Mouse (Mus musculus): ENCODE results near the gene Pcnx. TPM values are rescaled to one million over a fixed set of nuclear protein-coding genes. Genes with fewer than 3 reads are reported as not detected.

Gene Pcnx
- polyA plus RNA-seq, 1 experiment from 2014 or later, result 9.9 TPM

- 96% methylated on average over 2 of the region's 2 CpGs for WGBS
- Histone ChIP-seq H3K9me3 (replicated peaks; ENCODE audit: control insufficient read depth, low read length, poor library complexity, severe bottlenecking) (no peaks in the 10 kb centered on the region), H3K4me3 (ENCODE audit: low read depth, low read length) (no peak overlapping the region), H3K4me1 (ENCODE audit: control insufficient read depth, insufficient read depth, low read length) (peaks cover 5% of the 10 kb centered on the region), H3K4me2 (ENCODE audit: low read length) (no peak overlapping the region), H3K27me3 (ENCODE audit: control insufficient read depth, insufficient read depth, low read depth, low read length) (no peaks in the 10 kb centered on the region), H3K9ac (ENCODE audit: low read depth, low read length) (no peak overlapping the region), H3K36me3 (ENCODE audit: control insufficient read depth, insufficient read depth, low read length) (no peaks in the 10 kb centered on the region), H3K27ac (ENCODE audit: low read length) (no peak overlapping the region)
- no peak for ATAC-seq
Observed at GRCm38 (mm10) chr12:81904456-81904855, 44.6 kb downstream of the Pcnx start.

- ATAC-seq, result no peak
- no peak overlapping the region for H3K4me3 ChIP-seq (ENCODE audit: low read depth, low read length)
- WGBS, result 98% methylated on average over 2 of the region's 2 CpGs
Observed at GRCm38 (mm10) chr12:81905865-81906264, 46.0 kb downstream of the Pcnx start.

GRCm38 (mm10) chr12:81907741-81908357 is 48.0 kb downstream of the Pcnx start:
- Histone ChIP-seq H3K4me1 (ENCODE audit: control insufficient read depth, insufficient read depth, low read length) (peaks cover 5% of the 10 kb centered on the region), H3K4me3 (ENCODE audit: low read depth, low read length) (no peak overlapping the region), H3K9me3 (replicated peaks; ENCODE audit: control insufficient read depth, low read length, poor library complexity, severe bottlenecking) (no peaks in the 10 kb centered on the region), H3K27me3 (ENCODE audit: control insufficient read depth, insufficient read depth, low read depth, low read length) (no peaks in the 10 kb centered on the region), H3K9ac (ENCODE audit: low read depth, low read length) (no peak overlapping the region), H3K4me2 (ENCODE audit: low read length) (no peak overlapping the region), H3K27ac (ENCODE audit: low read length) (no peak overlapping the region), H3K36me3 (ENCODE audit: control insufficient read depth, insufficient read depth, low read length) (no peaks in the 10 kb centered on the region)
- WGBS, result 53% methylated on average over 4 of the region's 4 CpGs
- ATAC-seq, result no peak

More at GRCm38 (mm10) chr12:81905865-81906264, 46.0 kb downstream of the Pcnx start:
- Histone ChIP-seq H3K9ac (ENCODE audit: low read depth, low read length) (no peak overlapping the region), H3K9me3 (replicated peaks; ENCODE audit: control insufficient read depth, low read length, poor library complexity, severe bottlenecking) (no peaks in the 10 kb centered on the region), H3K36me3 (ENCODE audit: control insufficient read depth, insufficient read depth, low read length) (no peaks in the 10 kb centered on the region), H3K27ac (ENCODE audit: low read length) (no peak overlapping the region), H3K4me1 (ENCODE audit: control insufficient read depth, insufficient read depth, low read length) (peaks cover 5% of the 10 kb centered on the region), H3K27me3 (ENCODE audit: control insufficient read depth, insufficient read depth, low read depth, low read length) (no peaks in the 10 kb centered on the region), H3K4me2 (ENCODE audit: low read length) (no peak overlapping the region)

GRCm38 (mm10) chr12:81910439-81910838 is 50.6 kb downstream of the Pcnx start:
- Histone ChIP-seq H3K9me3 (replicated peaks; ENCODE audit: control insufficient read depth, low read length, poor library complexity, severe bottlenecking) (no peaks in the 10 kb centered on the region), H3K27ac (ENCODE audit: low read length) (no peak overlapping the region), H3K4me1 (ENCODE audit: control insufficient read depth, insufficient read depth, low read length) (peaks cover 5% of the 10 kb centered on the region), H3K9ac (ENCODE audit: low read depth, low read length) (no peak overlapping the region), H3K36me3 (ENCODE audit: control insufficient read depth, insufficient read depth, low read length) (no peaks in the 10 kb centered on the region), H3K4me3 (ENCODE audit: low read depth, low read length) (no peak overlapping the region), H3K27me3 (ENCODE audit: control insufficient read depth, insufficient read depth, low read depth, low read length) (no peaks in the 10 kb centered on the region), H3K4me2 (ENCODE audit: low read length) (no peak overlapping the region)
- WGBS, result 79% methylated on average over 5 of the region's 5 CpGs
- ATAC-seq, result no peak

- 57% methylated on average over 2 of the region's 2 CpGs for WGBS
- Histone ChIP-seq H3K27ac (ENCODE audit: low read length) (no peak overlapping the region), H3K9me3 (replicated peaks; ENCODE audit: control insufficient read depth, low read length, poor library complexity, severe bottlenecking) (no peaks in the 10 kb centered on the region), H3K4me2 (ENCODE audit: low read length) (no peak overlapping the region), H3K27me3 (ENCODE audit: control insufficient read depth, insufficient read depth, low read depth, low read length) (no peaks in the 10 kb centered on the region), H3K4me1 (ENCODE audit: control insufficient read depth, insufficient read depth, low read length) (no peaks in the 10 kb centered on the region), H3K9ac (ENCODE audit: low read depth, low read length) (no peak overlapping the region), H3K4me3 (ENCODE audit: low read depth, low read length) (no peak overlapping the region), H3K36me3 (ENCODE audit: control insufficient read depth, insufficient read depth, low read length) (peaks cover 13% of the 10 kb centered on the region)
- no peak for ATAC-seq
Observed at GRCm38 (mm10) chr12:81915176-81915950, 55.5 kb downstream of the Pcnx start.

- no peak overlapping the region for H3K27ac ChIP-seq (ENCODE audit: low read length)
- 88% methylated on average over 12 of the region's 12 CpGs for WGBS
- H3K27me3 ChIP-seq (ENCODE audit: control insufficient read depth, insufficient read depth, low read depth, low read length), result no peaks in the 10 kb centered on the region
- no peaks in the 10 kb centered on the region for H3K9me3 ChIP-seq (replicated peaks; ENCODE audit: control insufficient read depth, low read length, poor library complexity, severe bottlenecking)
- H3K4me2 ChIP-seq (ENCODE audit: low read length), result no peak overlapping the region
- ATAC-seq, result no peak
- no peak overlapping the region for H3K9ac ChIP-seq (ENCODE audit: low read depth, low read length)
- H3K36me3 ChIP-seq (ENCODE audit: control insufficient read depth, insufficient read depth, low read length), result peaks cover 13% of the 10 kb centered on the region
- no peak overlapping the region for H3K4me3 ChIP-seq (ENCODE audit: low read depth, low read length)
- no peaks in the 10 kb centered on the region for H3K4me1 ChIP-seq (ENCODE audit: control insufficient read depth, insufficient read depth, low read length)
Observed at GRCm38 (mm10) chr12:81918346-81918745, 58.5 kb downstream of the Pcnx start.

GRCm38 (mm10) chr12:81918886-81919285 is 59.1 kb downstream of the Pcnx start:
- no peak overlapping the region for H3K9ac ChIP-seq (ENCODE audit: low read depth, low read length)
- no peak overlapping the region for H3K4me3 ChIP-seq (ENCODE audit: low read depth, low read length)
- H3K27me3 ChIP-seq (ENCODE audit: control insufficient read depth, insufficient read depth, low read depth, low read length), result no peaks in the 10 kb centered on the region
- no peak overlapping the region for H3K4me2 ChIP-seq (ENCODE audit: low read length)
- WGBS, result 93% methylated on average over 14 of the region's 14 CpGs
- H3K9me3 ChIP-seq (replicated peaks; ENCODE audit: control insufficient read depth, low read length, poor library complexity, severe bottlenecking), result no peaks in the 10 kb centered on the region
- no peaks in the 10 kb centered on the region for H3K4me1 ChIP-seq (ENCODE audit: control insufficient read depth, insufficient read depth, low read length)
- ATAC-seq, result no peak
- no peak overlapping the region for H3K27ac ChIP-seq (ENCODE audit: low read length)
- peaks cover 13% of the 10 kb centered on the region for H3K36me3 ChIP-seq (ENCODE audit: control insufficient read depth, insufficient read depth, low read length)

- H3K9ac ChIP-seq (ENCODE audit: low read depth, low read length), result no peak overlapping the region
- no peak overlapping the region for H3K4me3 ChIP-seq (ENCODE audit: low read depth, low read length)
- no peaks in the 10 kb centered on the region for H3K27me3 ChIP-seq (ENCODE audit: control insufficient read depth, insufficient read depth, low read depth, low read length)
- no peak overlapping the region for H3K27ac ChIP-seq (ENCODE audit: low read length)
- H3K9me3 ChIP-seq (replicated peaks; ENCODE audit: control insufficient read depth, low read length, poor library complexity, severe bottlenecking), result no peaks in the 10 kb centered on the region
- H3K4me2 ChIP-seq (ENCODE audit: low read length), result no peak overlapping the region
- no peak for ATAC-seq
- 89% methylated on average over 10 of the region's 10 CpGs for whole genome bisulfite sequencing
- peaks cover 13% of the 10 kb centered on the region for H3K36me3 ChIP-seq (ENCODE audit: control insufficient read depth, insufficient read depth, low read length)
- no peaks in the 10 kb centered on the region for H3K4me1 ChIP-seq (ENCODE audit: control insufficient read depth, insufficient read depth, low read length)
Observed at GRCm38 (mm10) chr12:81920027-81920426, 60.2 kb downstream of the Pcnx start.

GRCm38 (mm10) chr12:81920614-81921013 is 60.8 kb downstream of the Pcnx start:
- Histone ChIP-seq H3K9ac (ENCODE audit: low read depth, low read length) (no peak overlapping the region), H3K27ac (ENCODE audit: low read length) (no peak overlapping the region), H3K4me3 (ENCODE audit: low read depth, low read length) (no peak overlapping the region), H3K36me3 (ENCODE audit: control insufficient read depth, insufficient read depth, low read length) (peaks cover 13% of the 10 kb centered on the region), H3K27me3 (ENCODE audit: control insufficient read depth, insufficient read depth, low read depth, low read length) (no peaks in the 10 kb centered on the region), H3K4me1 (ENCODE audit: control insufficient read depth, insufficient read depth, low read length) (no peaks in the 10 kb centered on the region), H3K9me3 (replicated peaks; ENCODE audit: control insufficient read depth, low read length, poor library complexity, severe bottlenecking) (no peaks in the 10 kb centered on the region), H3K4me2 (ENCODE audit: low read length) (no peak overlapping the region)
- 93% methylated on average over 2 of the region's 2 CpGs for WGBS
- ATAC-seq, result no peak
